Mouse (Mus musculus): ENCODE measurements around the gene Kcna5. TPM values are rescaled to one million over a fixed set of nuclear protein-coding genes. Genes with fewer than 3 reads are reported as not detected.

The Kcna5 gene
- total RNA-seq, 1 experiment from 2014 or later, result not detected

- ATAC-seq (replicated peaks; ENCODE audit: insufficient number of reproducible peaks, low FRiP score, low TSS enrichment, poor library complexity, severe bottlenecking), result no peak
These were observed 50.3 kb downstream of the Kcna5 start for GRCm38 (mm10) chr6:126484887-126485286.

- ATAC-seq (replicated peaks; ENCODE audit: insufficient number of reproducible peaks, low FRiP score, low TSS enrichment, poor library complexity, severe bottlenecking), result no peak
These were observed 51.8 kb downstream of the Kcna5 start for GRCm38 (mm10) chr6:126483264-126483867.

Other genes starting within 250 kb of the Kcna5 start
- gene Kcna1, start 111.0 kb upstream of the Kcna5 start, total RNA-seq (2017), result not detected in 3 replicates
- gene Kcna6, start 205.3 kb upstream of the Kcna5 start, total RNA-seq (2017), result not detected in 3 replicates